Mouse (Mus musculus): Measurements from ENCODE around the gene Kctd8.

DNA sequence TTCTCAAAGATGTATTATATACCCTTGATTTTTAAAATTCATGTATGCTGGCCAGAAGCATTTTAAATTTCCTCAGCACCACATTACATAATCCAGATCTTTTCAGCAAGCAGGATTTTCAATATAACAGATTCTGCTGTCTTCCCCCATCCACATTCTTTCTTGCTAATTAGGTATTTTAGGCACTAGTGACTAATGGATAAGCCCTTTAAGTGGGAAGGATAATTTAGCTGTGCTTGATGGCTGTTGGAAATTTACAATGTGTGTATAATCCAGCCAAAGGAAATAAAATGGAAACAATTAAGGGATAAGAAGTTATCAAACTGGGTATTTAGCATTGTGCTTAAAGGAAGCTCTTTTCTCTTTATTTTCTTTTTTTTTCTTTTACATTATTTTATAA is 252.6 kb downstream of the Kctd8 start:
- no peak for TF ChIP-seq EP300 (optimal IDR thresholded peaks at IDR 0.05)
- TF ChIP-seq CTCF (IDR thresholded peaks at IDR 0.05; ENCODE audit: low read depth): no peak

All from stomach, postnatal 0 days (tissue).